Mouse (Mus musculus): ENCODE measurements at regions not wholly inside any gene's neighbourhood (a gene's known extent, or its start where the extent isn't known, plus 50 kb on each side); places are given as distances from the start of the nearest gene placed in this dataset.
A peak's percentile ranks its signal among the peaks of the same experiment; 100 is the strongest.

DNA sequence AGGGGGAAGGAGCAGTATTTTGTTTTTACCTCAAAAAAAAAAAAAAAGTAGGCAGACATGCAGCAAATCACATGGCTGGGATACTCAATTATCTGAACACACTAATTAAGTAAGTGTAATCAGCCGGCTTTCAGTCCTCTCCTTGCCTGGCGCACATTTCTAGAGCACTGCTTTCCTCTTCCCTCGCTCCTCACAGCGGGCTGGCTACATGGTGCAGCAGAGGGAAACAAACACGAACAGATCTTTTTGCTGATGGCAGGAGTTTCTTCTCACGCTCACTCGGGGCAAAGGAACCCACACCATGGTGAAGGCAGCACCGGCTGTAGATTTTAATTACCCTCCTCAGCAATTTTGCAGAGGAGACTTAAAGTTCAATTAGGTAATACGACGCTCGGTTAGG lies 169.7 kb upstream of the Azi2 start:
- no peak for DNase-seq (ENCODE audit: low read depth, low spot score)

DNA sequence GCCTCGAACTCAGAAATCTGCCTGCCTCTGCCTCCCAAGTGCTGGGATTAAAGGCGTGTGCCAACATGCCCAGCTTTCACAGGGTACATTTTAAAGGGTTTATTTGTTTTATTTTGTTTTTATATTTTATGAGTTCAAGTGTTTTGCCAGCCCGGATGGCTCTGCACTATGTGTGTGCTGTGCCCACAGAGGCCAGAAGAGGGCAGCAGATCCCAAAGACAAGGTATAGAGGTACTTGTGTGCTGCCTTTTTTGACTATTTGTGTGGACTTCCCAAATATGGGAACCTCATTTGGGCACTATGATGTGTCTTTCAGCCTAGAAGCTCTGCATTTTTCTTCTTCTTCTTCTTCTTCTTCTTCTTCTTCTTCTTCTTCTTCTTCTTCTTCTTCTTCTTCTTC lies 176.4 kb upstream of the Azi2 start:
- no peak for DNase-seq (ENCODE audit: low read depth, low spot score)

DNA sequence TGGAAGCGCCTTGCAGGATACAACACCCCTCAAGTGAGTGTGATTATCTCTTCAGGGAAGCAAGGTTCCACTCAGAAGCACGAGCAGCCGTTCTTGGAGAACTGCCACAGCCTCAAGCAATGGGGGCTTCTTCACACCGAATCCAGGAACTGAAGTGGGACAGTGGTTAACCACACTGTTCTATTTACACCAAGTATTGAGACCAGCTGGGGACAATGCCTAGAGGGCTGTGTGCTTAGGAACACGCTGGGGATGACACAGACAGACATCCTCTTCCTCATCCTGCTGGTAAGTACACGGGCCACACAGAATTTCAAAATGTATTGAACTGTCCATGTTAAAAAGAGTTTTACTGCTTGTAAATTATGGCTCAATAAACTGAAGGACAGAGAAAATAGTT lies 177.0 kb upstream of the Azi2 start:
- no peak for DNase-seq (ENCODE audit: low read depth, low spot score)

DNA sequence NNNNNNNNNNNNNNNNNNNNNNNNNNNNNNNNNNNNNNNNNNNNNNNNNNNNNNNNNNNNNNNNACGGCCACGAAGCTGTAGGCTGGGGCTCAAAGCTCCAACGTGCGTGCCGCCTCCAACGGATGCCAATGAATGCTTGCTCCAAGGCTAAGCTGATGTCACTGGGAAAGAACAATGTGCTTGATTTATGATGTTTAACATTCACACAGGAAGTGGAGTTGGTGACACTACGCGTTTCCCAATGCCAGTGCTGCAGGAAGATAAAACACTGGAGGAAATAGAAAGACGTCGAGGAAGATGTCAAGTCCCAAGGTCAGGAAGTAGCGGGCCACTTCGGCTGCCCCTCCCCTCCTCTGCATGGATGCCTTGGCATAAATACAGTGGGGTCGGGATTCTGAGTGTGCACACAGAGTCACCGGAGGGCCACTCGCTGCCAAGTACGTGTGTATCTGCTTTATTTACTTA lies 180.7 kb upstream of the Azi2 start:
- no peak for DNase-seq (ENCODE audit: low read depth, low spot score)

DNA sequence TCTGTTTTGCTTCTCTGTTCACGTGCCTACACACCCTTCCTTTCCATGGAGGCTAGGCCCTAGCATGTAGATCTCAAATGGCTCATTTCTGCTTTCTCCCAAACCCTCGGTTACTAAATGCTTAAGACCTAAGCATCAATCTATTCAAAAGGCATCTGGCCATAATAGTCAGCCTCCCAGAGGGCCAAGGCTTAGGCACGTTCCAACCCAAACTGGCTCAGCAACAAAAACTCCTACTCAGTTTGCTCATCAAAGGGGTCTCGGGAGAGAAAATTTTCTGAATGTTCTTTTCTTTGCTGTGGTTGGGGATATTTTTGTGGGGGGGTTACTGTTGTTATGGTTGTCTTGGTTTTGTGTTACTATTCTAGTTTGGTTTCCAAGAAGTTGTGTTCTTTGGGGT lies 196.8 kb upstream of the Azi2 start:
- DNase-seq (ENCODE audit: low read depth, low spot score), result no peak

DNA sequence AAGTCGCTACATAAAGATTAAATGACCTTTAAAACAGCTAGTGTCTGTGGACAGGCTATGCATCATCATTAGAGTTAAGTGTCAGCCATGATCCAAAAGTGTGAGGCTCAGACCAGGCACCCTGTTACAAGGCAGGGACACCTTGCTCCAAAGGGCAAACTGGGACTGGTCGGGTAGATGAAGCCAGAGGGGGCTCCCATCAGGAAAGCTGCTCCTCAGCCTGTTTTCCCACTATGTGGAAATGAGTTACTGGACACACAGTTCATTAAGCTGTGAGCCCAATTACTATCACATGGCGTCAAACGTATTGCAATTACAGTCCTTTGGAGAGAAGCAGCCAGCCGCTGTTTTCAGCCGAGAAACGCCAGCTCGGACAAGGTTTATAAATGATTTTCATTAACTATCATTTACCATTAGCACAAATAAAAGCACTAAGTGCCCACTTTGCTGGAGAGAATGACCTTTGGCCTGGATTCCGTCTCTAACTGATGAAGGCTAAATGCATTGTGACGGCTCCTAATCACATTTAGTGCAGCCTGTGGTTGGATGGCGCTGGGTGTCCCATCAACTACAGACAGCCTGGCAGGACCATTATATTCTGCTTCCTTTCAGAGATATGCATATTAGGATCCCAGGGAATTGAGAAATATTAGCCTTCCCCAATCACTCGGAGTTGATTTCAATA lies 203.5 kb upstream of the Azi2 start:
- DNase-seq (ENCODE audit: low read depth, low spot score), result no peak

DNA sequence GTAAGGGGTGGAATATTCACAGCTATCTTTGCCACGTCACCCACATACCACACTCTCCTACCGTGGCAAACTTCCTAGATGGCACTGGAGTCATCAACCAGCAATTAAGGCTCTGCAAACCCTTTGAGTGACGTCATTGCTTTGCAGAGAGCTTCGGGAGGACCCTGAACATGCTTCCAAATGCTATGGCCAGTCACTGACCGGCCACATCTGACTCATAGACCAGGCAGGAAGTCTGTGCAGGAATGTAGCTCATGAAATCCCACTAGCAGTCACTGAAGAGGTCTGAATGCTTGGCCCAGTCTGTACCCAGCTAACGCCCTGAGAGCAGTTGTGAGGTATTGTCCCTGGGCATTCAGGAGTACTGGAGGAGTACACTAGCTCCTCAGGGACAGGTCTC lies 203.9 kb upstream of the Rbms3 start:
- no peak for DNase-seq (ENCODE audit: low read depth, low spot score)

DNA sequence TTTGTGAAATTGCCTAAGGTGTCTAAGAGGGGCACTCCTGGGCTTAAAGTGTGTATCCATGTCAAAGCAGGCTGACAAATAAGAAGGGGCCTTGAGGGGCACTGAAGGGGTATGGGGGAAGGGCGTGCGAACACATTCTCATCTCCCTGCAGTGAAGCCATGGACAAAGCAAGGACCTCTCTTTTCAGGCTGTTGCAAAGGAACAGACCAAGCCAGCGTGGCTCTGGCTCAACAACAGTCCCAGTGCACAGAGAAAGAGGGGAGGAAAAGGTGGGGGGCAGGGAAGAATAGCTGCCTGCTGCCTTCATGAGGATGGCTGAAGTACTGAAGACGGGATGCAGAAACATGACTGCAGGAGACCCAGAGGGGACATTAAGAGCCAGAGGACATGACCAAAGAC lies 184.9 kb upstream of the Rbms3 start:
- no peak for DNase-seq (ENCODE audit: low read depth, low spot score)

DNA sequence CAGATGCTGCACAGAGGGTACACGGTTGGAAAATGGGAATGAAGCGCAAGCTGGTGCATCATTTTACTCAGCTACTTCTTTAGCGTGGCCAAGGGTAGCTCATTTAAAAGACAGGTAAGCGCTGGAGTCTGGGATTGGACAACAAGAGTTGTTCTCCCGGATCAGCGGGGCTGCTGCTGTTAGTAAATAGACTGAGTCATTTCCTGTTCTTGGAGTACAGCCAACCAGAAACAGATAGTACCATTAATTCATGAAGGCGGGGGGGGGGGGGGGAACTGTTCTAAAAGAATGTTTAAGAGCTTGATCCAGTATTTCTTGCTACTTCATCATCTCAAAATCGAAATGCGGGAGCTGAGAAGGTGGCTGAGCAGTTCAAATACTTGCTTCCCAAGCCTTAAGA lies 183.5 kb upstream of the Rbms3 start:
- no peak for DNase-seq (ENCODE audit: low read depth, low spot score)

DNA sequence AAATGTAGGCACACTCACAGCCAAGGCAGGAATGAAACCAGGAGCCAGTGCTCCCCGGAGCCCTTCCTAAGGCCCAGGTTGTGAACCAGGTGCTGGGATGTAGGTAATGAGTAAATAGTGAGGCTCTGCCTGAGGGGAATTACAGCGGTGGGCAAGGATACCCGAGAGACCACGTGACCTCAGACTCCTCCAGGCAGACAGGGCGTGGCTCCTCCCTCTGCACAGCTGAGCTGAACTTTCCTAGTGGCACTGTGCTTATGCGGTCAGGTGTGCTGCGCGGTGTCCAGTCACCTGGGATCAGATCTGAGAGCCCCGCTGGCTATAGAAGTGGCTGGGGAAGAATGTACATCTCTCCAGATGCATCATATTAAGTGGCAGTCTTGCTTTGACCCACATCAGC lies 176.1 kb upstream of the Rbms3 start:
- DNase-seq (ENCODE audit: low read depth, low spot score), result no peak

DNA sequence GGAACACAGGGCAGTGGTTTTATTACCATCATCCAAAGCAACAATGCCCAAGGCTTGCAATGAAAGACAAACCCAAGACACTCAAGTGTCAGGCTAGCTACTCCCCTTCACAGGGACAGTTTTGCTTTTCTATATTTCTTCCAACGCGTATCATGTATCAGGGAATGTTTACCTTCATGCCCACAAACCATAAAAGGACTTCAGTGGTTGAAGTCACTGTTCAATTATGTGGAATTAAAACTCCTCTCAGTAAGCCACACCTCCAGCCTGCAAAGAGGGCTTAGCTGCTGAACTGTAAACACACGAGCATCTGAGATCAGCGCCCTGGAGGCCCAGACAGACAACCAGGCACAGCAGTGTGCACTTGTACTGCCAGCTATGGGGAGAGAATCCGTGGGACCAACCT lies 154.5 kb upstream of the Rbms3 start:
- DNase-seq (ENCODE audit: low read depth, low spot score), result no peak

DNA sequence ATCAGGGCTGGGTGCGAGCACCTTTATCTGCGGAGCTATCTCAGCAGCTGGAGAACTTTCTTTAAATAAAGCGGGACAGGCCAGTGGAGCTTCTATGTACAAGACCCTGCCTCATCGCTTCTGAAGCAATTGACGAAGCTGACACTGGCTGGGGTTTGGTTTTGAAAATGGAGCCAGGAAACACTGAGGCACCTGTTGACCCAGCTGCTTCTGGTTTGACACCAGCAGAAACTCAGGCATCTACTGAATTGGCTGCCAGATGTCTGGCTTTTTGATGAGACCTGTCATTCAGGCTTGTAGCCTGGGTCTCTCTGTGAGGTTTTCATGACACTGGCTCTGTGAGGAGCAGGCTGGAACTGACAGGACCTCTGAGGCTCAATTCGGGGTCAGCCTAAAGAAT lies 124.9 kb upstream of the Rbms3 start:
- DNase-seq (ENCODE audit: low read depth, low spot score), result no peak

DNA sequence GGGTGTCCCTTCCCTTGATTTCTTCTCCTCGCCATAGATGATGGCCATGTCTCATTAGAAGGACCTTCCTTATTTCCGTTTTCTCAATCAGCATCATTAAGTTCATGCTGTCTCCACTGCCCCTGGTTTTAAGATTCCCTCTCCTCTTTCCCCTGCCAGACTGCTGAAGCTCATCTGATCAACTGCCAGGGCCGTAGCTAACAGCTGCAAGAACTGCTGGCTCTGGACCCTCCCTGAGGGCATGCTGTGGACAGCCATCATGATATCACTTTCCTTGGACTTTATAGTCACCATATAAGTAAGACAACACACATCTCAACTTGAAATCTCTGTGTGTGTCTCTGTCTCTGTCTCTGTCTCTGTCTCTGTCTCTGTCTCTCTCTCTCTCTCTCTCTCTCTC lies 123.8 kb upstream of the Rbms3 start:
- no peak for DNase-seq (ENCODE audit: low read depth, low spot score)

DNA sequence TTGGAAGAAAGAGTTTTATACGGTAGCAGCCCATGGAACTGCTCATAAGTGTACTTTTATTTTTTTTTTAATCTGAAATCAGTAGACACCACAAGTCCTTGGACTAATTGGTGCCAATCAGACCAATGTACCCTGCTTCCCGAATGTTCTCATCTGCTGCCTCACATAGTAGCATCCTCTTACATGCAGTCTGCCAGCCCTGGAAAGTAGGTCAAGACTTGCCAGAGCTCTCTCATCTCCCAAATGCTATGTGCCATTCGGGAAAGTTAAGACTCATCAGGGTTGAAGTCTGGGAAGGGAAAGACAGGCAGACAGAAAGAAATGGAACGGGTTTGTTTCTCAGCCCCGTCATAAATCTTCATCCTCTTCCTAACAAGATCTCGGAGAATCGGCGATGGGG lies 115.2 kb upstream of the Rbms3 start:
- DNase-seq (ENCODE audit: low read depth, low spot score), result no peak

DNA sequence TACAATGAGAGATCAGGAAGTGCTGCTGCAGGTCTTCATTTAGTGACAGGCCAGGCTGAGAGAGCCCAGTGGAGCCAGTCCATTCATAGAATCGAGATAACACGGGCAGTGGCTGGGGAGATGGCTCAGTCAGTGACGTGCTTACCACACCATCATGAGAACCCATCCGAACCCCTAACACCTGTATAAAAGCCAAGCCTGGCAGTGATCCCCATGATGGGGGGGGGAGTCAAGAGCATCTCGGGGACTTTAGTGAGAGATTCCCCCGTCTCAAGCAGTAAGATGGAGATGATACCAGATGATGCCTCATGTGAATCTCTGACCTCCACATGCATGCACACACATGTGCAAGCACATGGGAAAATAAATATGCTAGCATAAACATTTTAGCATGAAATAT lies 99.7 kb upstream of the Rbms3 start:
- no peak for DNase-seq (ENCODE audit: low read depth, low spot score)

DNA sequence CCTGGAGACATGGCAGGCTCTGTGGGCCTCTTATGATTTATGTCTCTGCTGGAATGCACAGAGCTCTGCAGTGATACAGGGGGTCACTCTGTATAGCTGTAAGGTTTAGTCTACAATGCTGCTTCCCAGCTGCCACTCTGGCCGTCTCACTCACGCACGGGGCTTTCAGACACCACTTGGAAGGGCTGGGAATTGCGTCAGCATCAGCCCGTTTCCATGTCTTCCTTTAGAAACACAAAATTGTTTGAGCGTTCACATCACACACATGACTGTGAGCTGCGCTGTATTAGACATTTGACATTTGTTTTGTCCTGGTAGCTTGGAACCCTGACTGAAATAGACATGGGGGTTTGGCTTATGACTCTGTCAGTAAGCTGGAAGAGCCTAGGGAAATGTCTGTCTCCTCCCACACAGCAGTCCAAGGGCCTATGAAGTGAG lies 90.5 kb upstream of the Rbms3 start:
- DNase-seq (ENCODE audit: low read depth, low spot score), result peak; percentile 9

DNA sequence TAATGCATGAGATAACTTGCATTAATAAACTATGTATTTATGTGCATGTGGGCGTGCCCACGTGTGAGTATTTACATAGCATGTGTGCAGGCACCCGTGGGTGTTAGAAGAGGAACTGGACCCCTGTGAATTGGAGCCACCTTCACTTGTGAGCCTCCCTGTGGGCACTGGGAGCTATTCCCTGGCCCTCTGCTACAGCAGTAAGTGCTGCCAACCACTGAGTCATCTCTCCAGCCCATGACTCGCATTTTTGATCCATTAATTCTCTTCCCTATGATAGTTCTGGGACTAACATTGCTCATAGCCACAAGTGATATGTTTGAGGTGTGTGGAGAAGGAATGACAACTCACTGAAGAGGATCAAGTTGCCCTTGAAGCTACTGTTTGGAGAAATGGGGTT lies 87.6 kb upstream of the Rbms3 start:
- no peak for DNase-seq (ENCODE audit: low read depth, low spot score)

DNA sequence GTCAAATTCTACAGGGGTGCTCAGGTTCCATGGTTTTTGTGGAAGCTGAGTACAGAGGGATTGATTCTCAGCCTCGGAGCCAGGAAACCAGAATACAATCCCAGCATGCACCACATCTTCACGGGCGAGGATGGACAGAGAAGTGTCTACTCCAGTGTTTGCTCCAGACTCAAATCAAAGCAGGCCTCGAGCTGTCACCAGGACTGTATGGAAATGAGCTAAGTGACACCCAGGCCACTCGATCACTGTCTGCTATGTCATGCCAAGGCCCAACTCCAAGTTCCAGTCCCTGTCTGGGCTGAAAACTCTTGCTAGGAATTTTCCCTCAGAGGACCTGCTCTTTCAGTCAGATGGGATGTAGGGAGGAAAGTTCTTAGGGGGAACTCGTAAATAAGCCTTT lies 86.8 kb upstream of the Rbms3 start:
- DNase-seq (ENCODE audit: low read depth, low spot score), result no peak

DNA sequence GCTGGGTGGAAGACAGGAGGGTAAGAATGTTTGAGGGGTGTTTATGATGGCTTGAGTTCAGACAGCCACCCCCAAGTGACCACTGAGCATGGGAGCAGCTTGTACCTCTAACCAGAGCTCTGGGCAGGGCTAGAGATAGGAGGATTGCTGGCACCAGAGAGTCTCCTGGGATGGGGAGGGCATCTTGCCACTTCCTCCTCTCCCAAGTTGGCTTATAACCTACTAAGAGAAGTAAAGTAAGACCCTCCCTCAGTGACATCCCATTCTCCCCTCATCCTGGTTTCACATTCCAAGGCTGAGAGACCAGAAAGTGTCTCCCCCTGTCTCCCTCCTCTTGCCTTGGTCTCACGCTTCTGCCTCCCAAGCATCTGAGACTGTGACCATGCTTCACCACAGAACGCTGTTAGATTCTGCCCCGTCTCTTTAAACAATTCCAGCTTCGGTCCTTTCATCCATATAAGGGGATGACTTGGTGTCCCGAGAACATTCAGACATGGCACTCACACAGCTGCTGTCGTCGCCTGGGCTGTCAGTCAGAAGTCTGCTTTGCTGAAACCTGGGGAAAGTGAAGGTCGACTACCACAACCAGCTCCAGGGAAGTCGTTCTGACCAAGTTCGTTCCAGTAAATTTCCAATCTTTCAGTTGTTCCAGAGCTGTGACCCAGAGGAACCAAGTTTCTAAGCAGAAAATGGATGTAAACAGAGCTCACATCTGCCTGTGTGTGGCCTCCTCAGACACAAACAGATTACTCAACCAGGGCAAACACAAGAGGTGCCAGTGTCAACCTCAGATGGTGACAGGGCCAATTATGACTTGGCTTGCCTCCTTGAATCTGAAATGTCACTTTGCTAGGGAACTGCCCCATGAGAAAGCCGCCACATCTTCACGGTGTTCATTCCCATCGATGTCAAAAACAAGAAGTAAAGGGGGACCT lies 85.3 kb upstream of the Rbms3 start:
- no peak for DNase-seq (ENCODE audit: low read depth, low spot score)

DNA sequence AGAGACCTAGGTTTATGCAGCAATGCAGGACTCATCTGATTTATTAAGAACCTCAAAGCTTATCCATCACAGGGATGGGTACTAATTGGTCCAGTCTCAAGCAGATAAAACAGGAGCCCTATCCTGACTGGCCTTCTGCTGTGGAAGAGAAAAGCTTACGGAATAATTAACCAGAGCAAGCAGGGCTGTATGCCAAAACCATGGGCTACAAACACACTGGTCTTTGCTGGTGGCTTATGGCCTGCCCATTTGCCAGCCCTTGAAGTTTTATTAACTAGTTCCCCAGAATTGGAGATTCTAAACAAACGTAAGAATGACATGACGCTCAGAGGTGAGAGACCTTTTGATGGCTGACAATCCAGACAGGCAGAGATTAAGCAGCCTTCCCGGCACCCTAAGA lies 83.4 kb upstream of the Rbms3 start:
- no peak for DNase-seq (ENCODE audit: low read depth, low spot score)

DNA sequence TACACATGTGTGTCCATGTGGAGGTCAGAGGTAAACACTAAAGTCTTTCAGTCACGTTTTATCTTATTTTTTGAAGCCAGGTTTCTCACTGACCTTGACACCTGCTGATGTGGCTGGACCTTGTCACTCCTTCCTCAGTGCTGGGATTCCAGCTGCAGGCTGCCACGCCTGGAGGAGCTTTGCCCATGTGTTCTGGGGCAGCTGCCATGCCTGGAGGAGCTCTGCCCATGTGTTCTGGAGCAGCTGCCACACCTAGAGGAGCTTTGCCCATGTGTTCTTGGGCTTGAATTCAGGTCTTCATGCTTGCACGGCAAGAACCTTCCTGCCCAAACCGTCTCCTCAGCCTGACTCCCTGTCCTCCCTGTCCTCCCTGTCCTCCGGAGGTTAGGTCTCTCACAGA lies 82.1 kb upstream of the Rbms3 start:
- DNase-seq (ENCODE audit: low read depth, low spot score), result no peak

DNA sequence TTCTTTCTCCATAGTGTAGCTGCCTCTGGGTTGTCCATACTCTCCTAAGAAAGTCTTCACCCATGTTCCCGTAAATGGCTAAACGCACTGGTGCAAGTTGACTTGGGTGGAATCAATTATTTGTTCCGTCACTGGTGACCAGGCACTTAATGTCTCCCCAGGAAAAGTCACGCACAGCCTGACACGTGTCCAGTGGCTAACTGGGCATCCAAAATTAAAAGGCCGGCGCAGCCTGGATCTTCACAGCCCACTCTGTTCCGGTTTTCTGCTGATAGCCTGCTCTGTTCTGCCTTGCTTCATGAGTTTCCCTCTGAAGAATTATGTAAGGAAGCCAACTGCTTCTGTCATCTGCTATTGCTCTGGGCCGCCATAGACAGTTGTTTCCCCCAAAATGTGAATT lies 81.3 kb upstream of the Rbms3 start:
- DNase-seq (ENCODE audit: low read depth, low spot score), result no peak

DNA sequence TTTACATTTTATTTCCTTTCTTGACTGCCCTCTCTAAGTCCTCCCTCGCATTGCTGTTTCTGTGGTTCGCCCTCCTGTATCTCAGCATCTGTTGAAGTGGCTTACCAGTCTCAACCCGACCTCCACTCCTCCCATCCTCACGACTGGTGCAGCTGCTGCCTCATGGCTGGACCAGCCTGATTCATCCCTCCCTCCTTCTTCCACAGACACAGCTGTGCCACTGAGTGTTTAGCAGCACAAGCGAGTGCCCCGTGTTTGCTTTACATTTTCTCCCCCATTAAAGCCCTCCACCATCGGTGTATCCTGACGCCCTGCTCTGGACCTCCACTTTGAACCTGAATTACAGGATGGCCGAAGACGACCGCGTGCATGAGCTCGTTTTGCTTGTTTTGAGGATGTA lies 80.0 kb upstream of the Rbms3 start:
- DNase-seq (ENCODE audit: low read depth, low spot score), result no peak

Data from embryo, embryonic 11.5 days (tissue).